Mouse (Mus musculus) gastrocnemius, postnatal 14 days (tissue): ENCODE measurements around the gene Mga. TPM values are rescaled to one million over a fixed set of nuclear protein-coding genes. Genes with fewer than 3 reads are reported as not detected.

Source experiments
- DNase-seq: peaks from one replicate; pipeline ENCODE4 v3.0.0; 2021; ENCODE audit warnings: mixed read lengths
- intact Hi-C: fragments of 180-260 bp; cut with DNase I; formaldehyde crosslinking; loops from one replicate; pipeline ENCODE4 v1.15.1; 2025; ENCODE audit warnings: low total_unique reads
- microRNA-seq, 2 experiments: library from miRNA; unstranded; fragments of <30 nt; microRNA quantifications; one replicate each; pipeline ENCODE4 v1.2.0; 2021
- total RNA-seq, 2 experiments: library from RNA; stranded (reverse); gene quantifications; 2 replicates each; pipeline ENCODE4 v1.2.3; 2021

Mga gene
- total RNA-seq, 2 experiments from 2014 or later = 30.3 to 33.9 TPM

- intact Hi-C loops = no loop called here
- no peak for DNase-seq
Observed at GRCm38 (mm10) chr2:120015882-120016281, 118.9 kb downstream of the Mga start.

GRCm38 (mm10) chr2:120017599-120017998 lies 120.6 kb downstream of the Mga start:
- intact Hi-C loops = no loop called here
- no peak for DNase-seq

Small RNA genes lying within 50 kb of the gene (microRNA-seq; reads per million reads assigned to microRNA genes)
- 0 to 0.50 reads per million in 2 experiments for gene Mir7665

Other genes starting within 250 kb of the Mga start
- 10 to 100 TPM; 40.8 to 47.7 TPM for gene Ndufaf1, start 234.4 kb upstream of the Mga start, total RNA-seq
- gene Rtf1, start 222.2 kb upstream of the Mga start, total RNA-seq = 10 to 100 TPM; 22.3 to 23.0 TPM
- under 1 TPM in 1 of 2 experiments, not detected in 1; 0.20 TPM for gene Itpka, start 154.9 kb upstream of the Mga start, total RNA-seq
- gene Ltk, start 136.8 kb upstream of the Mga start, total RNA-seq = not detected
- gene Rpap1, start 109.7 kb upstream of the Mga start, total RNA-seq = 10 to 100 TPM; 12.7 to 12.9 TPM
- gene Tyro3, start 99.5 kb upstream of the Mga start, total RNA-seq = 1 to 10 TPM; 1.8 to 3.6 TPM
- gene Mapkbp1, start 75.5 kb downstream of the Mga start, total RNA-seq = 1 to 10 TPM; 6.5 to 6.7 TPM
- 1 to 10 TPM; 3.0 to 4.7 TPM for gene Jmjd7, start 130.3 kb downstream of the Mga start, total RNA-seq
- under 1 TPM; 0.41 to 0.42 TPM for gene Gm28042, start 130.3 kb downstream of the Mga start, total RNA-seq
- gene Pla2g4b, start 136.2 kb downstream of the Mga start, total RNA-seq = under 1 TPM; 0.51 to 0.84 TPM